Mouse (Mus musculus) left cerebral cortex, postnatal 25 days (tissue): ENCODE measurements around the gene Gpr22. TPM values are rescaled to one million over a fixed set of nuclear protein-coding genes. Genes with fewer than 3 reads are reported as not detected.

Source experiments
- DNase-seq, 2 experiments: peaks; one replicate each; pipeline ENCODE4 v3.0.0; 2022; ENCODE audit warnings: low spot score in 2 of 2, mixed read lengths in 1 of 2
- intact Hi-C: fragments of 180-260 bp; cut with DNase I; formaldehyde crosslinking; loops from one replicate; pipeline ENCODE4 v1.15.1; 2025
- total RNA-seq, 2 experiments: library from RNA; stranded (reverse); gene quantifications; 2 replicates each; pipeline ENCODE4 v1.2.3; 2021

Gpr22 gene
- 10 to 100 TPM; 53.4 to 53.6 TPM for total RNA-seq

DNA sequence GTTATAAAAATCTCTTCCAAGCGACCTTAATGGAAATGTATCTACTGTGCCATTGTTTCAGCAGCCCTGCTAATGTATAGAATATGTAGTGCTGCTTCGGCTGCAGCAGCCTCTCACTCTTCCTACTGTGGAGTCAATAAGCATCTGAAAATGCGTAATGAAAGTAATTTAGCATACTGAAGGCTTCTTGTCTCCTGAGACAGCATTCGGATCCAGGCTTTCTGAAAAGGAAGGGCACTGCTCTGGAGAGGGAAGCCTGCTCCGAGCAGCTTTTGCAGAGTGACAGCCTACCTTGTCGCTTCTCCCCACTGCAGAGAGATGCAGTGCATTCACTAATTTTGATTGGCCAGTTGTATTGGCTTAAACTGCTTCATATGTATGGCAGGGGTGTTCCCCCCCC lies at the start of gene Gpr22:
TSS of gene Gpr22 (minus strand) at position 348 of the 400 bp plus-strand sequence.
- peak; percentile 75 to 90 for DNase-seq
- intact Hi-C loops, result loop anchor here (5.0 kb wide), 3 partner anchors 184 to 209 kb away; no protein-coding TSS in a partner anchor

DNA sequence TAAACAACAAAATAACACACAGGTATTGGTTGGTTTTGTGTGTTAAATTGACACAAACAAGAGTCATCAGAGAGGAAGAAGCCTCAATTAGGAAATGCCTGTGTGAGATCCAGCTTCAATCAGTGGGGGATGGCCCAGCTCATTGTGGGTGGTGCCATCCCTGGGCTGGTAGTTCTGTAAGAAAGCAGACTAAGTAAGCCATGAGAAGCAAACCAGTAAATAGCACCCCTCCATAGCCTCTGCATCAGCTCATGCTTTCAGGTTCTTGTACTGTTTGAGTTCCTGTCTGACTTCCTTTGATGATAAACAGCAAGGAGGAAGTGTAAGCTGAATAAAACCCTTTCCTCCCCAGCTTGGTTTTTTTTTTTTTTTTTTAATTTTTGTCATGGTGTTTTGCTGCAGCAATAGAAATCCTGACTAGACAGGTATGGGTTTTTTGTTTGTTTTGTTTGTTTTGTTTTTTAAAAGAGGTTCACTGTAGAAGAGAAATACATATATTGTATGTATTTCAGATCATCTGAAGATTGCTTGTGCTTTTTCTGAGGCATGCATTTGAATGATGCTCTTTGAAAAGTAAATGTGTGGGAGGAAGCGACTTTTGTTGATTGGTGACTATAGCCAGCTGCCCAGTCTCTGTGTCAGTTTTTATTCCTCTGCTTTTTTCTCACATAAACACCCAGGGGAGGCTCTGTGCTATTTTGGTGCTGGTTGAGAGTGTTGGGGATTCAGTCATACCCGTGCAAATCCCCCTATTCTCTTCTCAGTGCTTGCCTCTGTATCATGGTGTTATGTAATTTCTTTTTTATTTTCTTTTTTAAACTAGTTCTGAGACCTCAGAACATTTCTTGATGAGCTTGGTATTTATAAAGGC lies 42.4 kb upstream of the Gpr22 start:
- intact Hi-C loops, result no loop called here
- DNase-seq, result peak in 1 of 2 experiments; percentile 82

- intact Hi-C loops, result no loop called here
- peak in 1 of 2 experiments; percentile 24 for DNase-seq
Measured at GRCm38 (mm10) chr12:31754465-31754864, 40.7 kb upstream of the Gpr22 start.

DNA sequence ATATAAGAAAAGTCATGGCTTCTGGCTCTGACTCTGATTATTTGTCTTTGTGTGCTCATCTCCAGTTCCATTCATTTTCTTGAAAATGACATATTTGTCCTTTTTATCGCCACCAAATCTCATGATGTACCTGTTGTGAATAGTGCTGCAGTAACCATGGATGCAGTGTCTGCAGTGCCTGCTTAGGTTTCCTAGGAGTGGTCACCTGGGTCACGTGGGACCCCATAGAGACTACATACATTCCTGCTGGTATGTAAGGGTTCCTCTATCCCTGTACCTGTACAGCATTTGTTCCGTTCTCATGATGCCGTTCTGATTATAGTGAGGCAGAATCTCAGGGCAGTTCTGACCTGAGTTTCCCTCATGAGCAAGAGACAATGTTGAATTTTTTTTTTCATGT lies 36.1 kb upstream of the Gpr22 start:
- no peak for DNase-seq
- intact Hi-C loops, result no loop called here

- intact Hi-C loops, result no loop called here
- no peak for DNase-seq
Measured at GRCm38 (mm10) chr12:31747301-31747700, 33.6 kb upstream of the Gpr22 start.

DNA sequence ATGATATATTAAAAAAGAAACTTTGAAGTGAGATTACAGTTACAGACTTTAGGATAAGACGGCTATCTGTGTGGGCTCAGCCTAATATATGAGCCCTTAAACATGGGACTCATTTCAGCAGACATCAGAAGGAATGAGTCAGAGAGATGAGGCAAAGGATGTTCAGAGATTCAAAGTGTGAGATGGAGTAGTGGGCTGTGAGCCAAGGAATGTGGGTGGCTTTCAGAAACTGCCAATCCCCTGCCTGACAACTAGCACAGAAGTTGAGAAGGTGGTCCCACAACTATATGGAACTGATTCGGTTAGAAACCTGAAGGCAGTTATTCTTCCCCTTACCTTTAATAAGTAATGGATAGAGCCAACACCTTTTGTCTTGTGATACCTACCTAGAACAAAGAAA lies 20.9 kb upstream of the Gpr22 start:
- DNase-seq, result peak in 1 of 2 experiments; percentile 67
- intact Hi-C loops, result loop anchor here (10.0 kb wide), 1 partner anchor 150 kb away; no protein-coding TSS in a partner anchor

DNA sequence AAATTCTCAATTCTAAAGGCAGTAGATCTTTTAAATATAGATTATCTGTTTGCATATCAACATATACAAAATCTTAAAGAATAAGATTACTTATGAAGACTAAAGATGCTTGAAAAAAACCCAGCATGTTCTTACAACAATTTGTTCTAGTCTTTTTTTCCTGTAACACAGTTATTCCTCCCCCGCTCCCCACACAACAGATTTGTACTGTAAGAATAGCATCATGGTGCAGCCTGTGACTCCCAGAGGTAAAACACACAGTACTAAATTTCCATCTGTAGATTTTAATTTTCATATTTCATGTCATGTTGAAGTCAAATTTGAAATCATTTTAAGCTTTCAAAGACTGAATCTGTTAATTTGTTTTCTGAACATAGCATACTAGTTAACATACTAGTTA lies 16.4 kb upstream of the Gpr22 start:
- DNase-seq, result peak; percentile 45 to 89
- intact Hi-C loops, result loop anchor here (10.0 kb wide), 1 partner anchor 155 kb away; no protein-coding TSS in a partner anchor

DNA sequence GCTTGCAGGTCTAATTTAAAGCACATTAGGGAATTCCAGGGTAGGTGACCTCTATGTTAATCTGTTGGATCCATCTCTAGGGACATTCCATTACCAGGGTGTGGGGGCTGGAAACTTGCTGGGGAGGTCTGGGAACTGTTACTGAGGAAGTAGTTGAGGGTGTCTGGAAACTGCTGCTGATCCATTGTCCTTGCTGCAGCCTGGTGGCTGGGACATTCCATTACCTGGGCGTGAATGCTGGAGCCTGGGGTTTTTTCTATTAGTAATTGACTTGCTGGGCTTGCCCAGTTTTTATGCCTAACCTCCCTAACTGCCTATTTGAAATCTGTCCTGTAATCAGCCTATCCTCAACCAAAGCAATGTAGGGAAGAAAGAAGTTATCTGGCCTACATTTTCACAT lies 13.0 kb upstream of the Gpr22 start:
- no peak for DNase-seq
- intact Hi-C loops, result no loop called here

- intact Hi-C loops, result no loop called here
Measured at GRCm38 (mm10) chr12:31725511-31726275, 11.9 kb upstream of the Gpr22 start.

DNA sequence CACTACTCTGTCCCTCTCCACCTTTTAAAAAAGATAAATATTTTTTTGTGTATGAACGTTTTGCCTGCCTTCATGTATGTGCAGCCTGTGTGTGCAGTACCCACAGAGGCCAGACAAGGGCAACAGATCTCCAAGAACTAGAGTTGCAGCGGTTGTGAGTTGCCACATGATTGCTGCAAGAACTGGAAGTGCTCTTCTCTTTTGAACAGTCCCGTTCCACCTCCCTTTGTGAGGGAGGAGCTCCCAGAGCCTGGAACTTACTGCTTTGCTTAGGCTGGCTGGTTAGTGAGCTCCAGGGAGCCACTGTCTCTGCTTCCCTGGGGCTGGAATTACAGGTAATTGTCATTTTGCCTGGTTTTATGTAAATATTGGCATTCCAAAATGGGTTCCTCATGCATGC lies 10.8 kb upstream of the Gpr22 start:
- intact Hi-C loops, result loop anchor here (5.0 kb wide), 1 partner anchor 222 kb away; no protein-coding TSS in a partner anchor
- no peak for DNase-seq

More at GRCm38 (mm10) chr12:31725511-31726275, 11.9 kb upstream of the Gpr22 start:
- no peak for DNase-seq

GRCm38 (mm10) chr12:31719586-31720275 lies 6.0 kb upstream of the Gpr22 start:
- intact Hi-C loops, result loop anchor here (5.0 kb wide), 1 partner anchor 217 kb away; no protein-coding TSS in a partner anchor
- no peak for DNase-seq

GRCm38 (mm10) chr12:31714070-31714469 lies 323 bp upstream of the Gpr22 start:
- no peak for DNase-seq
- intact Hi-C loops, result loop anchor here (5.0 kb wide), 3 partner anchors 183 to 208 kb away; no protein-coding TSS in a partner anchor

- no peak for DNase-seq
- intact Hi-C loops, result loop anchor here (5.0 kb wide), 3 partner anchors 185 to 210 kb away; no protein-coding TSS in a partner anchor
Measured at GRCm38 (mm10) chr12:31712727-31713126, 1.0 kb downstream of the Gpr22 start.

DNA sequence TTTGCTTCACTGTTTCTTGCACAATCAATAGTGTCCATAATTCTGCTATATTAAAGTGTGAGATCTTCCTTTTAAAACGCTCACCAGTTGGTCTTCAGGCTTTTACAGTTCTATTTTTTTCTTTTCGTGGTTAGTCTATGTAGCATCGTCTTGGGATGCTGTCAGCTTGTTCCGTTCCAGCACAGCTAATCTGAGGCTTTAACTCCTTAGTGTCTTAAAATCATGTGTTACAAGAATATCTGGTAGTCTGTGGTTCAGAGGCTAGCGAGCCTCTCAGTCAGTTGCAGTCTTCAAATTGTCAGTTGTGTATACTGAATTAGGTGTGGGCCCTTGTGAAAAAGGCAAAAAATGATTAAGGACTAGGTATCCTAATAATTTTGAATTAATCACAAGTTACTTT lies 1.5 kb downstream of the Gpr22 start:
- intact Hi-C loops, result loop anchor here (5.0 kb wide), 3 partner anchors 185 to 210 kb away; no protein-coding TSS in a partner anchor
- DNase-seq, result peak; percentile 47 to 57

DNA sequence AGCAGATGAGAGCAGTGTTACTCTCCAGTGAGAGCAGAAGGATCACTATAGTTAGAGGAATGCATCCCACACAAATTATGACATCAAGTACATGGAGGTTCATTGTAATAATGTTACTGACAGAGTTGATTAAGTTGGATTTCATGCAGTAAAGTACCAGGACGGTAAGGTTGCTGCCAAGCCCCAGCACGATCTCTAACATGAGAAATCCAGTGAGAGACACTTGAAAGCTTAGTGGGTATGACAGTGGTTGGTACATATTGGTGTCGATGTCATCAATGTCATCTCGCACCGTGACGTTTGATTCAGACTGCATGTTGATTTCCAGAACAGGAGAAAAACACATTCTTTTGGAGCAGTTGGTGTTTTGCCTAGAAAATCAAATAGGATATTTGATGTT lies 4.1 kb downstream of the Gpr22 start:
- intact Hi-C loops, result loop anchor here (5.0 to 10.0 kb wide), 4 partner anchors 188 to 335 kb away; no protein-coding TSS in a partner anchor
- DNase-seq, result no peak

DNA sequence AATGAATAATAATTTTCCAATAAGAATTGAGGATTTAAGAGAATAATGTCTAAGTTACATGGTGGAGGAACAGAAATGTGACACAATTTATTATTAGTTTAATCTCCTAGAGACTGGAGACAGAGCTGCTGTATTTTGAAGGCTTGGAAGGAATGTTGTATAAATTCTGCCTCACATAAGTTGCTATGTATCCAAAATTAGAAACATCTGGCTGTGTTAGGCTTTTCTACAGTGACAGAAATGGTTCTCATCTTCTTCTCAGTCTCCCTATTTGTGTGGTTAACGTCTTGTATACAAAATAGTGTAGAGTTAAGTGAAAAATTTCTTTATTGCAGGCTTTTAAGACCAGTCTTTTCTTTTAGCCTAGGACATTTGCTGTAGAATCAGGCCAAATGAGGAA lies 6.2 kb downstream of the Gpr22 start:
- no peak for DNase-seq
- intact Hi-C loops, result loop anchor here (10.0 kb wide), 1 partner anchor 333 kb away; no protein-coding TSS in a partner anchor

- intact Hi-C loops, result loop anchor here (10.0 kb wide), 1 partner anchor 331 kb away; no protein-coding TSS in a partner anchor
- DNase-seq, result no peak
Measured at GRCm38 (mm10) chr12:31706168-31706567, 7.6 kb downstream of the Gpr22 start.

DNA sequence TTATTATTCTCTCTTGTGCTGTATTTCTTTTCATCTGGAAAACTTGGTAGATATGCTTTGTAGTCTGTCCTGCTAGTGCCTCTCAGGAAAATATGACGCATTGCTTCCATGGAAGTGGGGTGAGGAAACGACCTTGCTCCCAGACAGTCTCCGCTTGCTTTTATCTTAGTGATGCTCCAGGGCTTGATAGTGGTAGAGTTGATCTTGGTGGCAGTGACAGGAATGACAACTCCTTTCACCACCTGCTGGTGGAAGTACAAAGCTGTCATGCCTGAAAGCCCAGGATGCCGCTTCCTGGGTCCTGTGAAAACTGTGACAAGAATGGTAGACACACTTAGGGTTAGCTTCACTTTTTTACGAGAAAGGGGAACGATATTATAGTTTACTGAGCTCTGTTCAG lies 9.8 kb downstream of the Gpr22 start:
- intact Hi-C loops, result loop anchor here (10.0 kb wide), 1 partner anchor 329 kb away; no protein-coding TSS in a partner anchor
- DNase-seq, result no peak

DNA sequence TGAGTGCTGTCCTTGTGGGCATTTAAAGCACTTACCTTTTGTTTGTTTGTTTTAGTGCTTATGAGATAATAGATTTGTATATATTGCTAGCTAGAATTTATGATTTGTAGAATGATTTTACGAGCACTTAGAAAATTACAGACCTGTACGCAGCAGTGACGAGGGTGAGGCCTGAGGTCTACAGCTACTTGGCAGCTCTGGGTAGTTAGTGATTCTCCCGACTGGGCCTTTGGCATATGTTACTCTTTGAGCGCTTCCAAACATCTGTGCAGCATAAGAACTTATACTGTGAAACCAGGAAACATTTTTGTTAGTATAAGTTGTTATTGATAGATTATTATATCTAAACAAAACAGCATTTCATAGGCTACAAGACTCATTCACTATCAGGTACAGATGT lies 12.3 kb downstream of the Gpr22 start:
- no peak for DNase-seq
- intact Hi-C loops, result loop anchor here (10.0 kb wide), 1 partner anchor 327 kb away; no protein-coding TSS in a partner anchor
